Mouse (Mus musculus): ENCODE measurements around the gene Nid2.

The Nid2 gene

GRCm38 (mm10) chr14:19751025-19751771, at the start of gene Nid2:
Gene Nid2 (plus strand): TSS chr14:19751265.
- DNase-seq (ENCODE audit: low read depth): peak; percentile 97

- DNase-seq (ENCODE audit: low read depth): no peak
Observed at GRCm38 (mm10) chr14:19701546-19701945, 49.5 kb upstream of the Nid2 start.

- no peak for DNase-seq (ENCODE audit: low read depth)
Observed at GRCm38 (mm10) chr14:19705649-19706048, 45.4 kb upstream of the Nid2 start.

GRCm38 (mm10) chr14:19706454-19706853, 44.6 kb upstream of the Nid2 start:
- DNase-seq (ENCODE audit: low read depth): peak; percentile 32

- peak; percentile 31 for DNase-seq (ENCODE audit: low read depth)
Observed at GRCm38 (mm10) chr14:19706997-19707396, 44.1 kb upstream of the Nid2 start.

- DNase-seq (ENCODE audit: low read depth): no peak
Observed at GRCm38 (mm10) chr14:19707721-19708507, 43.2 kb upstream of the Nid2 start.

- DNase-seq (ENCODE audit: low read depth): no peak
Observed at GRCm38 (mm10) chr14:19709161-19709560, 41.9 kb upstream of the Nid2 start.

GRCm38 (mm10) chr14:19711771-19712170, 39.3 kb upstream of the Nid2 start:
- no peak for DNase-seq (ENCODE audit: low read depth)

DNA sequence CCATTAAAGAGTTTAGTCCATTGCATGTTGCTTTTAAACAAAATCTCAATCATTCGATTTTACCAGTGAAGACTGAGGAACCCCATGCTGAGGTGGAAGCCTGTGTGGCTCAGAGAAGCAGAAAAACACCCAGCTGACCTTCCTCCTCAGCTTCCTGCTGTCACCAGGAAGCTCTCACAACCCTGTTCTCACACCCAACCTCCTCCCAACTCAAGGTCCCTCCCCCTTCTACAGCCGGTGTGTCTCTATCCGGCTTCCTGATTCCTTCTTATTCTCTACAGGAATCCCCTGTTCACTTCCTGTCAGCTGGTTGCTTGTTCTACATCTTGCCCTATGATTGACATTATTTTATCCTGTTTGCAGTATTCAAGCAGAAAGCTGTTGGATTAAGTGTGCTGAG, 38.0 kb upstream of the Nid2 start:
- DNase-seq (ENCODE audit: low read depth): no peak

DNA sequence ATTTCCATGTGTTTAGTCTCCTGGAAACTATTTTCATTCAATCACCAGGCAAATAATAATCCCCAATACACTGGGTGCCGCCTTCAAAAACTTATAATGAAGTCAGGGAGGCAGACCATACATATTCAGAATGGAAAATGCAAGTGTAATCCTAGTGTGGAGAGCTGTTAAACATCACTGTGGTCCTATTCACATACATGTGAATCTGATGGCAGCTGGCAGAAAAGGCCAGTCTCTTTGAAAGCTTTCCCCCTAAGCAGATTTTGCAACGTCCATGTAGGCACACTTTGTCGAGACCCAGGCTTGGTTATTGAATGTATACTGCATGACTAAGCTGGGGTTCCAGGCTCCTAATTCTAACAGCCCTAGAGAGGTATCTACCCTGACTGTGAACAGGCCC, 32.0 kb upstream of the Nid2 start:
- DNase-seq (ENCODE audit: low read depth): no peak

- no peak for DNase-seq (ENCODE audit: low read depth)
Observed at GRCm38 (mm10) chr14:19720044-19720611, 30.9 kb upstream of the Nid2 start.

GRCm38 (mm10) chr14:19728278-19728677, 22.8 kb upstream of the Nid2 start:
- DNase-seq (ENCODE audit: low read depth): no peak

DNA sequence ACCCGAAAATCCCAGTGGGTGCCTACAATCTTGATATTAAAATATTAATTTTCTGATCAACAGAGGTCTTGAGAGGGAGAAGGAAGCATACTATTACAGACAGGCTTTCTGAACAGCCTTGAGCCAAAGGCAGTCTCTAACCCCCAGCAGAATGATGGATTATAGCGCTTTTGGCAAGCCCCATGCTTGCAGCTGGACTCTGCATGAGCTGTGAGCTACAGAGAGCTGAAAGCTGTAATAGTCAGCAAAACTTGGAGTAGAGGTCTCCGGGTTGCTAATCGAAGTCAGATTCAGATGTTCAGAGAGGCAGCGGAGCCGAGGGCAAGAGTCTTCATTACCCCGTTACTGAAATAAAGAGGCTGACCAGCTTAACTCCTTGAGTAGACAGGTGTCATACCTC, 22.3 kb upstream of the Nid2 start:
- no peak for DNase-seq (ENCODE audit: low read depth)

DNA sequence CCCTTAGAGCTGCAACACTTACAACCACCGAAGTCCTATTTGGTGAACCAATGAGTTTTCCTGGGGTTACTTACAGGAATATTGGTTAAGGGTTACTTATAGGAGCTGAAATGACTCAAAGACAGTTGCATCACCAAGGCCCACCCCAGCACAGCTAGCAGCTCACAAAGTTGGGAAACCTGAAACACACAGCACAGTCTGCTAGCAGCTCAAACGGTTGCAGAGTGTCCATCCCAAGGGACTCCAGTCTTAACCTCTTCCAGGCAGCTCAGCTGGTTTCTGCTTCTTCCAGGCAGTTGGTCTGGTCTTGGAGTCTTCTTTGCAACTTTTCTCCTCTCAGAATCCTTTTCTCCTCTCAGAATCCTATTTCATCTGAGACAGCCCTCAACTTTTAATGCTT, 19.0 kb upstream of the Nid2 start:
- DNase-seq (ENCODE audit: low read depth): no peak

DNA sequence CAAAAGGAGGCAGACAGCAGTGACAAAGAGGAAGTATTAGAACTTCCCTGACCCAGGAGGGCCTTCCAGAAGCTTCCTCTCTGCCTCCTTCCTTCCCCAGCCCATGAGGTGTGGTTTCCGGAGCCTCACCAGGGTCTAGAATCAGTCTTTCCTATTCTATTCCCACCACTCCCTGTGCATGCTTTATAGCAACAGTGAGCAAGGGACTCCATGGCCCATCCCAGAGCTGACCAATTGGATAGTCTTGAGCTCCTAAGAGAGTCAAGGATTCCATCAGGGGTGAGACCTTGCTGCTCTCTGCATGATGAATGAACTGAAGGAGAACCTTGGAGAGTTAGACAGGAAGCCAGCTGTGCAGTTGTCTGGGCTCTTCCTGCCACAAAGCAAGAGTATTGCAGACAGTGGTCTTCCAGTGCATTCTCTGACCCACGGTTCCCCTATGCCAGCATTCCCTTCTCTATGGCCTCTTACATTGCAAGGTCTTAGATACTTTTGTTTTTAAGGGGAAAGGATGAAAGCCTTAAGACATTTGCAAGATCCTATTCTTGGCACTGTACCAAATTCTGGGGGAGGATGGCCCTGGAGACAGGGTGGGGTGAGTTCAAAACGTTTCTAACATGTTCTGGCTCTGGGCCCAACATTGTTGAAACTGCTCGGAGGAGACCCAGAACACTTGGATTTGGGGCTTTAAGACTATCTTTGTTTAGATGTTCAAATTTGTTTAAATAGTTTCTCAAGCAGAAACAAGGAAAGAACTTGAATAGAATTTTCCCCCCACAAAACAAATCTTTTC, 17.4 kb upstream of the Nid2 start:
- no peak for DNase-seq (ENCODE audit: low read depth)

DNA sequence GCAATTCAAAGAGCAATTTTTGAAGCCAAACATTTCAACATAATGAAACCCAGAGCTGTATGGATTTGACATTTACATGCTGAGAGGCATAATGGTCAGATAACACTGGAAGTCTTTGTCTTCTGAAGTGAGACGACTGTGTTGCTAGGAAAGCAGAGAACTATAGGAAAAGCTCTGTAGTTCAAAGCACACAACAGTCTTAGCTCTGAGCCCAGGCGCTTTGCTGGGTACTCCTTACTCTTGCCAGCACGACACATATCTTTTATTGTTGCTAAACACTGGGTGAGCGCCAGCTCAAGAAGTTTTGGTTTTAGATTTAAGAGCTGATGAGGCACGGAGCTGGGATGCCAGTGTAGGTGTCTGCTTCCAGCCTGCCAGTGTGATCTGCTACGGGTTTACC, 15.8 kb upstream of the Nid2 start:
- DNase-seq (ENCODE audit: low read depth): no peak

GRCm38 (mm10) chr14:19737568-19737967, 13.5 kb upstream of the Nid2 start:
- peak; percentile 39 for DNase-seq (ENCODE audit: low read depth)

DNA sequence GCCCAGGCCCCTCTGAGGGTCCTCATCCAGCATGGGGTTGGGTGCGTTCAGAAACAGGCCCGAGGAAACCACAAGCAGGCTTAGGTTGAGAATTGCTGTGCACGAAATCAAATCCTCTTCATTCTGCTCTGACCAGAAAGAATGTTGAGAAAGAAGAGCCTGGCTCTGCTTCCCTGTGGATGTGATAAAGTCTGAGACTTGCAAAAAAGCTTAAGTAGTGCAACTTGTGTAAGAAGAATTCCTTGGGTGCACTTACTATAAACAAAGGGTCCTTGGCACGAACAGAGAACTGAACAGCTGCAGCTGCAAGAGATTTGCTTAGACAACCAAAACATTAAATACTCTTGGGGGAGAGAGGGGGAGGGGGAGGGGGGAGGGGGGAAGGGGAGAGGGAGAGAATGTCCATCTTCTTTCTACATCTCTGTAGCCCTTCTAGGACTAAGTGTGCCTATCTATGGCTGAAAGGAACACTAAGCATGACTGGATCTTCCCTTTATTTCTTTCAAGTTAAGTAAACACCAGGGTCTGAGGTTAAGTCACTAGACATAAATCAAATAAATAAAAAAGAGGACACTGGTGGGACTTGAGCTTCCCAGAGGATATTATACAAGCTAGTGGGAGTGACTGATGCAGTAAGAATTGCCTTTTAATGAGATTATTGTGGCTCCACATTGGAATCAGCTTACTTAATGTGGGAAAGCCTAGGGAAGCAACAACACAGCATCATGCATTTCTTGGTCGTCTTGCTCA, 12.8 kb upstream of the Nid2 start:
- DNase-seq (ENCODE audit: low read depth): no peak

DNA sequence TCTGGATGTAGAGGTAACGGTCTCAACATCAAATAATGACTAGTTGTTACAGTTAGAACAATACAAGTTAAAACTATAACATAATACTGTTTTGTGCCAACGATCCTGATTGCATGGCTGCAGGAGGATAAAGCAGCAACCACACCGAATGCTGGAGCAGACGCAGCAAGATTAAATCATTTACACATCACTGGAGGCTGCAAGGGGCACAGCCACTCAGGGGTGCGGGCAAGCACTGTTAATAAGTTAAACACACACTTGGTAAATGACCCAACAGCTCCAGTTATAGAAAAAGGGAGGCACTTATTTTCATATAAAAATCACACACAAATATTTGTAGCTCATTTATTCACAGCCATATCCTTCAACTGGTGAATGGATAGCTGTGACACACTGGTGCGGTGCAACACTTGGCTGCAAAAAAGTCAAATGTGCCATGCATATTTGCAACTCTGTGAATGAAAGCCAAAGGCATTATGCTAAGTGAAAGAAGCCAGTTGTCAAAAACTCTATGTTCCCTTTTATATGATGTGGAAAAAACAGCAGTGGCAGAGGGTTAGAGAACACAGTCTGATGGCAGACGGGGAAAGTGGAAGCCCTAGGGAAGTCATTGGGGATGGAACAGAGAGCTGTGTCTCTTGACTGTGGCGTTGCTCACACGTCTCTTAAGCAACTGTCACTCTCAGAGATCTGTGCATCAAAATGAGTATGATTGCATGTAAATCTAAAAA, 11.5 kb upstream of the Nid2 start:
- DNase-seq (ENCODE audit: low read depth): no peak

DNA sequence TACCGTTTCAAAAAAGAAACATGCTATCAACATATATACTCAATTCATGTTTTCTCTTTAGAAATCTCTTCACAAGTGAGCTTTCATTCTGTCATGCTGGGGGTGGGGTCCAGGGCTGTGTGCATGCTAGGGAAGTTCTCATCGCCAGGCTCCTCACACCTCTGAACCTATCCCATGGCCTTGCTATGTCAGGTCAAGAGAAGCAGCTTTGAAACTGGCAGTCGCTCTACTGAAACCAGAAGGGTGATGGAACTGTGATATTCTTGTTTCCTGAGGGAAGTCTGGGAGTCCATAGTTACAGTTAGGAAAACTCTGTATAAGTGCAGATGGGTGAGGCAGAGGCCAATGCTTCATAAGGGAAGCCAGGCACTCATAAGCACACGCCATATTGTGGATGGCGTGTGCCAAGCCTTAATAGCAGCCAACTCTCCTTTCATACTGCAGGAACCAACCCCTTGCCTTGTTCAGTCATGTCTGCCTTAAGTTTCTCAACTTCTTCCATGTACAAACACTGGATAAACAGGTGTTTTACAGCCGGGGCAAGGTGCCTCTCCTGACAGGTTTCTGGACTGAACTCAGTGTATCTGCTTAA, 10.8 kb upstream of the Nid2 start:
- no peak for DNase-seq (ENCODE audit: low read depth)

- DNase-seq (ENCODE audit: low read depth): no peak
Observed at GRCm38 (mm10) chr14:19744876-19745275, 6.2 kb upstream of the Nid2 start.

All from fibroblast of lung, adult 2 months (primary cell).